Mouse (Mus musculus) colon, adult 2 months (tissue): ENCODE results near the gene Dtx4. TPM values are rescaled to one million over a fixed set of nuclear protein-coding genes. Genes with fewer than 3 reads are reported as not detected.

ENCODE experiments used
- polyA plus RNA-seq: library from polyadenylated mRNA; depleted of rRNA; stranded (reverse); fragments of >200 nt; gene quantifications from 2 replicates; pipeline ENCODE4 v1.2.3, GENCODE M21; 2012; rRNA removed

The Dtx4 gene
- polyA plus RNA-seq = 9.6 TPM in 2 replicates

GRCm38 (mm10) chr19:12501370-12502347 lies at the start of gene Dtx4:
Dtx4 (minus strand) TSS chr19:12501454.

GRCm38 (mm10) chr19:12545440-12545839 lies 44.2 kb upstream of the Dtx4 start, which contains the start of gene Fam111a:
Fam111a (plus strand) TSS chr19:12545740.

GRCm38 (mm10) chr19:12460282-12461249 lies 40.7 kb downstream of the Dtx4 start, which contains the start of gene Mpeg1:
Mpeg1 (plus strand) TSS chr19:12460779.

GRCm38 (mm10) chr19:12427605-12428004 lies 73.6 kb downstream of the Dtx4 start, which contains the start of gene Pfpl:
Pfpl (plus strand) TSS chr19:12427905.

GRCm38 (mm10) chr19:12417361-12417760 lies 83.9 kb downstream of the Dtx4 start, which contains the start of gene Olfr1441:
Olfr1441 (plus strand) TSS chr19:12417433.

Other genes starting within 250 kb of the Dtx4 start
- gene Olfr235, start 240.4 kb downstream of the Dtx4 start, polyA plus RNA-seq = not detected in 2 replicates
- gene Olfr1434, start 221.6 kb downstream of the Dtx4 start, polyA plus RNA-seq = not detected in 2 replicates
- not detected in 2 replicates for gene Olfr1436, start 202.3 kb downstream of the Dtx4 start, polyA plus RNA-seq
- not detected in 2 replicates for gene Olfr1437, start 176.4 kb downstream of the Dtx4 start, polyA plus RNA-seq
- gene Olfr1438-ps1, start 165.5 kb downstream of the Dtx4 start, polyA plus RNA-seq = not detected in 2 replicates
- not detected in 2 replicates for gene Olfr1440, start 114.2 kb downstream of the Dtx4 start, polyA plus RNA-seq
- not detected in 2 replicates for gene Olfr1441, start 84.0 kb downstream of the Dtx4 start, polyA plus RNA-seq
- gene Pfpl, start 73.5 kb downstream of the Dtx4 start, polyA plus RNA-seq = not detected in 2 replicates
- gene Mpeg1, start 40.7 kb downstream of the Dtx4 start, polyA plus RNA-seq = 2.8 and 3.4 TPM in 2 replicates
- gene Fam111a, start 44.3 kb upstream of the Dtx4 start, polyA plus RNA-seq = 0.33 and 0.69 TPM in 2 replicates
- gene Gm4952, start 98.5 kb upstream of the Dtx4 start, polyA plus RNA-seq = 0.06 TPM in 1 of 2 replicates, not detected in the other
- not detected in 2 replicates for gene Glyat, start 131.9 kb upstream of the Dtx4 start, polyA plus RNA-seq
- gene Olfr1442, start 169.0 kb upstream of the Dtx4 start, polyA plus RNA-seq = not detected in 2 replicates
- not detected in 2 replicates for gene Olfr1443, start 176.7 kb upstream of the Dtx4 start, polyA plus RNA-seq
- 0.10 TPM in 1 of 2 replicates, not detected in the other for gene Keg1, start 194.3 kb upstream of the Dtx4 start, polyA plus RNA-seq